Mouse (Mus musculus) ES-E14 (cell line): ENCODE results near the gene Caprin1. TPM values are rescaled to one million over a fixed set of nuclear protein-coding genes. Genes with fewer than 3 reads are reported as not detected.

Source experiments
- DNase-seq: peaks from one replicate; pipeline ENCODE4 v3.0.0-alpha.2; 2013; ENCODE audit warnings: low read depth, low spot score
- H3K27ac ChIP-seq: 2 replicates; pipeline ENCODE4 v1.5.1; 2012; ENCODE audit warnings: low read depth, mild to moderate bottlenecking, low read length, moderate library complexity, mixed read lengths; ENCODE audit not compliant: poor library complexity, insufficient read depth, severe bottlenecking
- H3K36me3 ChIP-seq: 2 replicates; pipeline ENCODE4 v1.6.1; 2012; ENCODE audit warnings: mild to moderate bottlenecking, low read length, moderate library complexity, mixed read lengths; ENCODE audit not compliant: control insufficient read depth, poor library complexity, insufficient read depth, severe bottlenecking
- H3K4me1 ChIP-seq, 2 experiments: fragments of 150-350 bp in 1 of 2; sonication (generic) in 1 of 2; 2 replicates each; pipeline ENCODE4 v1.6.1; 2012; ENCODE audit warnings: low read length in 2 of 2, mild to moderate bottlenecking in 1 of 2, mixed read lengths in 1 of 2; ENCODE audit not compliant: control insufficient read depth in 2 of 2, insufficient read depth in 2 of 2, poor library complexity in 1 of 2
- H3K4me3 ChIP-seq, 2 experiments: fragments of 150-350 bp in 1 of 2; sonication (generic) in 1 of 2; 2 replicates each; pipeline ENCODE4 v1.5.1; 2012; ENCODE audit warnings: low read length in 2 of 2, low read depth in 1 of 2, mild to moderate bottlenecking in 1 of 2, mixed read lengths in 1 of 2; ENCODE audit not compliant: insufficient read depth in 1 of 2, poor library complexity in 1 of 2, severe bottlenecking in 1 of 2
- H3K9ac ChIP-seq: 2 replicates; pipeline ENCODE4 v1.6.1; 2012; ENCODE audit warnings: low read depth, mild to moderate bottlenecking, low read length, mixed read lengths; ENCODE audit not compliant: poor library complexity, insufficient read depth, severe bottlenecking
- H3K9me3 ChIP-seq: fragments of 150-350 bp; sonication (generic); 2 replicates; pipeline ENCODE4 v1.6.1; 2012; ENCODE audit warnings: low read depth, mild to moderate bottlenecking, low read length; ENCODE audit not compliant: control insufficient read depth, insufficient read depth
- CHD2 ChIP-seq: IDR thresholded peaks from 2 replicates; pipeline ENCODE4 v1.6.1; 2014; ENCODE audit warnings: mild to moderate bottlenecking, low read depth, low read length, inconsistent platforms
- HCFC1 ChIP-seq: IDR thresholded peaks from 2 replicates; pipeline ENCODE4 v1.6.1; 2012; ENCODE audit warnings: low read length, inconsistent platforms, borderline replicate concordance; ENCODE audit not compliant: insufficient read depth
- MAFK ChIP-seq: IDR thresholded peaks from 2 replicates; pipeline ENCODE4 v1.6.1; 2014; ENCODE audit warnings: mild to moderate bottlenecking, low read depth, low read length, inconsistent platforms; ENCODE audit not compliant: insufficient read depth
- ZC3H11A ChIP-seq: IDR thresholded peaks from 2 replicates; pipeline ENCODE4 v1.6.1; 2012; ENCODE audit warnings: low read depth, mild to moderate bottlenecking, inconsistent platforms, low read length, borderline replicate concordance
- ZNF384 ChIP-seq: IDR thresholded peaks from 2 replicates; pipeline ENCODE4 v1.6.1; 2012; ENCODE audit warnings: low read depth, low read length, inconsistent platforms
- in situ Hi-C, 2 experiments: fragments of 600-800 bp; cut with MboI; formaldehyde crosslinking; loops; one replicate each; pipeline ENCODE4 v1.15.1; 2025; ENCODE audit warnings: low sequenced_read_pairs in 2 of 2, inconsistent platforms in 1 of 2; ENCODE audit not compliant: unreplicated experiment in 2 of 2
- total RNA-seq: library from RNA; depleted of rRNA; stranded (reverse); fragments of 300-350 nt; gene quantifications from 2 replicates; pipeline ENCODE4 v1.2.3, GENCODE M21; 2012

The Caprin1 gene
- total RNA-seq, 1 experiment: 416 TPM

DNA sequence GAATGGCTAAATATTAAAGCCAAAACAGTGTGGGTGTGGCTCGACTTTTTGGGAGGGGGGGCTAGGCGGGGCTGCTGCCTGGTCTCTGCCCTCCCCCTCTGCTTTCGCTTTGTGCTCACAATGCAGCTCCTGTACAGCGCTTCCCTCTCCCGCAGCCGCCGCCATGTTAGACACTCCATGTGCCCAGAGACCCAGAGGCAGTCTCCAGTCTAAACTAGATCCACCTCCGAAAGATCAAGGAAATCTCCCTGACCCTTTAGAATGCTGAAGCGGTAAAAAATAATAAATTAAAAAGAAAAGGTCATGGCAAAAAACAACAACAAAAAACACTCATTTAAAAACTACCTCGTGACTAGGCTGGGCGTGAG lies 1.6 kb downstream of the Caprin1 start:
- TF ChIP-seq CHD2 (no peak), HCFC1 (peak; percentile 40; the same call in 1 of the 2 replicates)
- H3K4me1 ChIP-seq: peaks cover 2 to 11% of the 10 kb centered on the region in 2 experiments; a peak in 1 of 4 replicates
- peak overlapping the region; percentile 83 to 94 for H3K4me3 ChIP-seq
- peak overlapping the region; percentile 97 for H3K27ac ChIP-seq
- peak overlapping the region; percentile 99 for H3K9ac ChIP-seq
- in situ Hi-C loops: no loop called here
- H3K9me3 ChIP-seq: no peaks in the 10 kb centered on the region
- DNase-seq: peak; percentile 73
- peaks cover 12% of the 10 kb centered on the region for H3K36me3 ChIP-seq

DNA sequence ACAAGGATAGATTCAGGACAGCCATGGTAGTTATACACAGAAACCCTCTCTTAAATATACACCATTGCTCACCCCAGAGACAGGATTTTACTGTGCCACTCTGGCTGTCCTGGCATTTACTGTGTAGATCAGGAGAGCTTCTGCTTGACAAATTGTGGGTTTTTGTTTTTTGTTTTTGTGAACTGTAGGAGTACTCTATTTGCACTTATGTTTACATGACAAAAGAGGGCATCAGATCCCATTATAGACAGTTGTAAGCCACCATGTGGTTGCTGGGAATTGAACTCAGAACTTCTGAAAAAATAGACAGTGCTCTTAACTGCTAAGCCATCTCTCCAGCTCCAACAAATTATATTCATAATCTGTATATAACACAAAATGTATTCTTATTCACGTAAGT lies 5.4 kb downstream of the Caprin1 start:
- in situ Hi-C loops: no loop called here
- no peaks in the 10 kb centered on the region for H3K9me3 ChIP-seq
- peaks cover 12% of the 10 kb centered on the region for H3K36me3 ChIP-seq
- TF ChIP-seq HCFC1 (no peak), MAFK (no peak), ZC3H11A (no peak), CHD2 (no peak), ZNF384 (no peak)
- no peak overlapping the region for H3K9ac ChIP-seq
- H3K4me1 ChIP-seq: peaks cover 6 to 13% of the 10 kb centered on the region in 2 experiments; a peak in 2 of 4 replicates
- DNase-seq: no peak
- no peak overlapping the region for H3K4me3 ChIP-seq
- H3K27ac ChIP-seq: no peak overlapping the region; the same call in 1 of the 2 replicates

DNA sequence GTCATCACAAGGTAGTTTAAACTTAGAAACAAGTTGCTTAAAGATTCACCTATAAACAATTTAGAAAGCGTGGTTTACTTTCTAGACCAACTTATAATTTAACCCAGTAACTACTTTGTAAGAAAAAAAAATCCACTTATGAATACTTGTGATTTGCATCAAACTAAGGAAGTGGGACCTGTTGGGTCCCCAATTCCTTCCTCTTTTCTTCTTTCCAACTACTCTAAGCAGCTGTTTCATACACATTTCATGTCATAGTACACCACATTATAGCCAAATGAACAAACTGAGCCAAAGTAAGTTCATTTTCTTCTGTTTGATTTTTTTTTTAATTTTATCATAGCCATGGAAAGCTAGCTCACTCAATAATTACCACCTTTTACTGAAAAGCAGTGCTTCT lies 11.7 kb downstream of the Caprin1 start:
- Histone ChIP-seq H3K9me3 (no peaks in the 10 kb centered on the region), H3K4me3 (no peak overlapping the region), H3K9ac (no peak overlapping the region), H3K27ac (no peak overlapping the region), H3K4me1 (peaks cover 2 to 4% of the 10 kb centered on the region in 2 experiments; a peak in 2 of 4 replicates), H3K36me3 (peaks cover 6% of the 10 kb centered on the region; the same call in 1 of the 2 replicates)
- DNase-seq: no peak
- no peak for TF ChIP-seq MAFK
- no peak for TF ChIP-seq HCFC1
- no peak for TF ChIP-seq CHD2
- TF ChIP-seq ZC3H11A: no peak
- TF ChIP-seq ZNF384: no peak
- in situ Hi-C loops: no loop called here

DNA sequence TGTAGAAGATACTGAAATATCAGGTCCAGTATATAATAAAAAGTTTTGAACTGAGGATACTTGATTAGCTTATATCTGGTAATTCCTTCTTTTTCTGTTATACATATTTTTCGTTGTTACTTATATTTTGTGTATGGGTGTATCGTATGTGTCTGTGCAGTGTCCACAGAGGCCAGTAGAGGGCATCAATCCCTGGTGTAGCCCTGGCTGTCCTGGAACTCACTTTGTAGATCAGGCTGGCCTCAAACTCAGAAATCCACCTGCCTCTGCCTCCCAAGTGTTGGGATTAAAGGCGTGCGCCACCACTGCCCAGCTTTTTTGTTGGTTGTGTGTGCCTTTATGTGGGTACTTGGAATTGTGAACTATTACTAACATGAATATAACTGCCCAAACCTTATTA lies 12.8 kb downstream of the Caprin1 start:
- no peak overlapping the region for H3K4me3 ChIP-seq
- H3K27ac ChIP-seq: no peak overlapping the region
- H3K9me3 ChIP-seq: no peaks in the 10 kb centered on the region
- H3K4me1 ChIP-seq: peaks cover 0 to under 1% of the 10 kb centered on the region in 2 experiments; a peak in 1 of 4 replicates
- no peak for DNase-seq
- TF ChIP-seq MAFK: no peak
- no peak for TF ChIP-seq ZC3H11A
- TF ChIP-seq ZNF384: no peak
- no peak for TF ChIP-seq HCFC1
- TF ChIP-seq CHD2: no peak
- H3K9ac ChIP-seq: no peak overlapping the region
- in situ Hi-C loops: no loop called here
- peaks cover 9% of the 10 kb centered on the region; the same call in 1 of the 2 replicates for H3K36me3 ChIP-seq

DNA sequence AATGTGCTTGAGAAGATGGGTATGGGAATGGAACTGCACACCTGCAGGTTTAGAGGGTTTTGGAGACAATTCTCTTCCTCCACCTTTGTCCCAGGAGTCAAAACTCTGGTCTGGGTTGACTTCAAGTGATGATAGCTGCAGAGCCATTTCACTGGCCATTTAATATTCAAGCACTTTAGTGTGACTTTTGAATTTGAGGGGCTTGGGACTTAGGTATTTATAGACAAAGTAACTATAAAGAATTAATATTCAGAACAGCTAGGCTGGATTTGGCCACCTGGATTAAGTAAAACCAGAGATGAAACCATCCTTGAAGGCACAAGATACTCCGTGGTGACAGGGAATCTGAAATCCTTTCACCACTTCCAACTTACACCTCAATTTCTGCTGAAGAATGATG lies 35.0 kb downstream of the Caprin1 start:
- H3K4me3 ChIP-seq: no peak overlapping the region
- H3K9me3 ChIP-seq: no peaks in the 10 kb centered on the region
- in situ Hi-C loops: no loop called here
- H3K36me3 ChIP-seq: peaks cover 12% of the 10 kb centered on the region; the same call in 1 of the 2 replicates
- H3K4me1 ChIP-seq: no peaks in the 10 kb centered on the region; a peak in 1 of 4 replicates
- TF ChIP-seq HCFC1: no peak
- no peak for TF ChIP-seq ZNF384
- TF ChIP-seq MAFK: no peak
- TF ChIP-seq ZC3H11A: no peak
- no peak for TF ChIP-seq CHD2
- no peak overlapping the region for H3K27ac ChIP-seq
- H3K9ac ChIP-seq: no peak overlapping the region
- DNase-seq: no peak
